Mouse (Mus musculus): Measurements from ENCODE around the gene Cdh12. TPM values are rescaled to one million over a fixed set of nuclear protein-coding genes. Genes with fewer than 3 reads are reported as not detected.

The Cdh12 gene
- total RNA-seq, 2 experiments from 2014 or later = 30.1 to 35.4 TPM

Small RNA genes within 50 kb of the gene (microRNA-seq; reads per million reads assigned to microRNA genes)
- not detected for gene Gm27397

Other genes starting within 250 kb of the Cdh12 start
- gene Acot10, start 217.5 kb downstream of the Cdh12 start, total RNA-seq (2021) = not detected